Mouse (Mus musculus): ENCODE data around the gene 9030612E09Rik. TPM values are rescaled to one million over a fixed set of nuclear protein-coding genes. Genes with fewer than 3 reads are reported as not detected.

Gene 9030612E09Rik
- 1.4 and 2.0 TPM in 2 replicates for polyA plus RNA-seq (2014; fragmentation: Nextera tagmentation; extraction: Ambion mirVana)

GRCm38 (mm10) chr10:43174326-43175155 is at the start of gene 9030612E09Rik, which contains the start of gene Sobp:
Gene 9030612E09Rik (plus strand): TSS chr10:43174704.
Gene Sobp (minus strand): TSS chr10:43174530.
- Histone ChIP-seq H3K4me2 (replicated peaks; ENCODE audit: low read depth, low read length) (peak within 1 kb of the TSS; percentile 89), H3K9ac (ENCODE audit: low read depth, low read length) (peak within 1 kb of the TSS; percentile 90), H3K27ac (ENCODE audit: low read depth, low read length) (peak within 1 kb of the TSS; percentile 91), H3K36me3 (ENCODE audit: control insufficient read depth, insufficient read depth, low read length) (no peaks in the 10 kb centered on the region), H3K4me1 (replicated peaks; ENCODE audit: control insufficient read depth, insufficient read depth, low read length) (no peaks in the 10 kb centered on the region; the same call in 1 of the 2 replicates), H3K9me3 (ENCODE audit: control insufficient read depth, low read length) (no peaks in the 10 kb centered on the region), H3K27me3 (ENCODE audit: control insufficient read depth, insufficient read depth, low read length) (peaks cover 11% of the 10 kb centered on the region; the same call in 1 of the 2 replicates), H3K4me3 (ENCODE audit: low read depth, low read length) (peak within 1 kb of the TSS; percentile 58)
- under 1% methylated on average over 65 of the region's 91 CpGs for WGBS
- DNase-seq (ENCODE audit: low spot score) (peak; percentile 83), ATAC-seq (ENCODE audit: low FRiP score) (peak; percentile 86)

- no peak overlapping the region for H3K9ac ChIP-seq (ENCODE audit: low read depth, low read length)
- no peak overlapping the region for H3K27ac ChIP-seq (ENCODE audit: low read depth, low read length)
- H3K27me3 ChIP-seq (ENCODE audit: control insufficient read depth, insufficient read depth, low read length): no peaks in the 10 kb centered on the region
- H3K4me2 ChIP-seq (replicated peaks; ENCODE audit: low read depth, low read length): no peak overlapping the region
- WGBS: 43% methylated on average over 3 of the region's 3 CpGs
- H3K4me3 ChIP-seq (ENCODE audit: low read depth, low read length): no peak overlapping the region
- ATAC-seq (ENCODE audit: low FRiP score) (no peak), DNase-seq (ENCODE audit: low spot score) (no peak)
- H3K4me1 ChIP-seq (replicated peaks; ENCODE audit: control insufficient read depth, insufficient read depth, low read length): no peaks in the 10 kb centered on the region
- H3K36me3 ChIP-seq (ENCODE audit: control insufficient read depth, insufficient read depth, low read length): no peaks in the 10 kb centered on the region
- H3K9me3 ChIP-seq (ENCODE audit: control insufficient read depth, low read length): no peaks in the 10 kb centered on the region
Observed at GRCm38 (mm10) chr10:43128750-43129149, 45.8 kb upstream of the 9030612E09Rik start.

- H3K9me3 ChIP-seq (ENCODE audit: control insufficient read depth, low read length): no peaks in the 10 kb centered on the region
- H3K27me3 ChIP-seq (ENCODE audit: control insufficient read depth, insufficient read depth, low read length): no peaks in the 10 kb centered on the region
- no peaks in the 10 kb centered on the region for H3K4me1 ChIP-seq (replicated peaks; ENCODE audit: control insufficient read depth, insufficient read depth, low read length)
- 94% methylated on average over 11 of the region's 11 CpGs for WGBS
- H3K4me2 ChIP-seq (replicated peaks; ENCODE audit: low read depth, low read length): no peak overlapping the region
- DNase-seq (ENCODE audit: low spot score) (no peak), ATAC-seq (ENCODE audit: low FRiP score) (no peak)
- no peaks in the 10 kb centered on the region for H3K36me3 ChIP-seq (ENCODE audit: control insufficient read depth, insufficient read depth, low read length)
- no peak overlapping the region for H3K27ac ChIP-seq (ENCODE audit: low read depth, low read length)
- no peak overlapping the region for H3K4me3 ChIP-seq (ENCODE audit: low read depth, low read length)
- no peak overlapping the region for H3K9ac ChIP-seq (ENCODE audit: low read depth, low read length)
Observed at GRCm38 (mm10) chr10:43134027-43134426, 40.5 kb upstream of the 9030612E09Rik start.

GRCm38 (mm10) chr10:43143173-43143572 is 31.3 kb upstream of the 9030612E09Rik start:
- Histone ChIP-seq H3K9ac (ENCODE audit: low read depth, low read length) (no peak overlapping the region), H3K4me1 (replicated peaks; ENCODE audit: control insufficient read depth, insufficient read depth, low read length) (no peaks in the 10 kb centered on the region), H3K27me3 (ENCODE audit: control insufficient read depth, insufficient read depth, low read length) (no peaks in the 10 kb centered on the region), H3K4me2 (replicated peaks; ENCODE audit: low read depth, low read length) (no peak overlapping the region), H3K4me3 (ENCODE audit: low read depth, low read length) (no peak overlapping the region), H3K9me3 (ENCODE audit: control insufficient read depth, low read length) (no peaks in the 10 kb centered on the region), H3K27ac (ENCODE audit: low read depth, low read length) (no peak overlapping the region), H3K36me3 (ENCODE audit: control insufficient read depth, insufficient read depth, low read length) (no peaks in the 10 kb centered on the region)
- WGBS: 90% methylated on average over 9 of the region's 9 CpGs
- ATAC-seq (ENCODE audit: low FRiP score): no peak
- no peak for DNase-seq (ENCODE audit: low spot score)

- DNase-seq (ENCODE audit: low spot score) (no peak), ATAC-seq (ENCODE audit: low FRiP score) (no peak)
- no peak overlapping the region for H3K4me2 ChIP-seq (replicated peaks; ENCODE audit: low read depth, low read length)
- 94% methylated on average over 11 of the region's 11 CpGs for WGBS
- H3K9me3 ChIP-seq (ENCODE audit: control insufficient read depth, low read length): no peaks in the 10 kb centered on the region
- no peak overlapping the region for H3K4me3 ChIP-seq (ENCODE audit: low read depth, low read length)
- H3K27me3 ChIP-seq (ENCODE audit: control insufficient read depth, insufficient read depth, low read length): no peaks in the 10 kb centered on the region
- H3K27ac ChIP-seq (ENCODE audit: low read depth, low read length): no peak overlapping the region
- H3K4me1 ChIP-seq (replicated peaks; ENCODE audit: control insufficient read depth, insufficient read depth, low read length): no peaks in the 10 kb centered on the region
- H3K9ac ChIP-seq (ENCODE audit: low read depth, low read length): no peak overlapping the region
- H3K36me3 ChIP-seq (ENCODE audit: control insufficient read depth, insufficient read depth, low read length): no peaks in the 10 kb centered on the region
Observed at GRCm38 (mm10) chr10:43148456-43148855, 26.0 kb upstream of the 9030612E09Rik start.

GRCm38 (mm10) chr10:43152643-43153042 is 21.9 kb upstream of the 9030612E09Rik start:
- H3K4me3 ChIP-seq (ENCODE audit: low read depth, low read length): no peak overlapping the region
- H3K4me1 ChIP-seq (replicated peaks; ENCODE audit: control insufficient read depth, insufficient read depth, low read length): peaks cover 11% of the 10 kb centered on the region
- H3K9ac ChIP-seq (ENCODE audit: low read depth, low read length): no peak overlapping the region
- DNase-seq (ENCODE audit: low spot score): no peak
- ATAC-seq (ENCODE audit: low FRiP score): no peak
- no peaks in the 10 kb centered on the region for H3K9me3 ChIP-seq (ENCODE audit: control insufficient read depth, low read length)
- no peak overlapping the region for H3K27ac ChIP-seq (ENCODE audit: low read depth, low read length)
- no peak overlapping the region for H3K4me2 ChIP-seq (replicated peaks; ENCODE audit: low read depth, low read length)
- H3K36me3 ChIP-seq (ENCODE audit: control insufficient read depth, insufficient read depth, low read length): no peaks in the 10 kb centered on the region
- WGBS: 89% methylated on average over 8 of the region's 8 CpGs
- no peaks in the 10 kb centered on the region for H3K27me3 ChIP-seq (ENCODE audit: control insufficient read depth, insufficient read depth, low read length)

- Histone ChIP-seq H3K4me2 (replicated peaks; ENCODE audit: low read depth, low read length) (peak overlapping the region; percentile 26; the same call in 1 of the 2 replicates), H3K27me3 (ENCODE audit: control insufficient read depth, insufficient read depth, low read length) (no peaks in the 10 kb centered on the region), H3K9ac (ENCODE audit: low read depth, low read length) (no peak overlapping the region), H3K27ac (ENCODE audit: low read depth, low read length) (peak overlapping the region; percentile 84), H3K4me3 (ENCODE audit: low read depth, low read length) (no peak overlapping the region), H3K4me1 (replicated peaks; ENCODE audit: control insufficient read depth, insufficient read depth, low read length) (peaks cover 11% of the 10 kb centered on the region), H3K9me3 (ENCODE audit: control insufficient read depth, low read length) (no peaks in the 10 kb centered on the region), H3K36me3 (ENCODE audit: control insufficient read depth, insufficient read depth, low read length) (no peaks in the 10 kb centered on the region)
- DNase-seq (ENCODE audit: low spot score) (peak; percentile 90), ATAC-seq (ENCODE audit: low FRiP score) (peak; percentile 88)
- 11% methylated on average over 12 of the region's 12 CpGs for WGBS
Observed at GRCm38 (mm10) chr10:43155046-43155560, 19.4 kb upstream of the 9030612E09Rik start.

GRCm38 (mm10) chr10:43158917-43159316 is 15.6 kb upstream of the 9030612E09Rik start:
- Histone ChIP-seq H3K27ac (ENCODE audit: low read depth, low read length) (no peak overlapping the region), H3K4me1 (replicated peaks; ENCODE audit: control insufficient read depth, insufficient read depth, low read length) (peaks cover 11% of the 10 kb centered on the region), H3K4me3 (ENCODE audit: low read depth, low read length) (no peak overlapping the region), H3K36me3 (ENCODE audit: control insufficient read depth, insufficient read depth, low read length) (no peaks in the 10 kb centered on the region), H3K9ac (ENCODE audit: low read depth, low read length) (no peak overlapping the region), H3K27me3 (ENCODE audit: control insufficient read depth, insufficient read depth, low read length) (no peaks in the 10 kb centered on the region), H3K9me3 (ENCODE audit: control insufficient read depth, low read length) (no peaks in the 10 kb centered on the region), H3K4me2 (replicated peaks; ENCODE audit: low read depth, low read length) (no peak overlapping the region)
- ATAC-seq (ENCODE audit: low FRiP score) (no peak), DNase-seq (ENCODE audit: low spot score) (no peak)
- 87% methylated on average over 5 of the region's 5 CpGs for WGBS
